Mouse (Mus musculus) heart, embryonic 12.5 days (tissue): ENCODE data around the gene Hist1h4i. TPM values are rescaled to one million over a fixed set of nuclear protein-coding genes. Genes with fewer than 3 reads are reported as not detected.

Experiments used
- ATAC-seq: fragments of 200-750 bp; cut with Nextera tagmentation; 2 replicates; pipeline ENCODE4 v1.8.0; 2017; ENCODE audit warnings: moderate TSS enrichment, moderate library complexity; ENCODE audit not compliant: insufficient number of reproducible peaks, low FRiP score
- H3K27ac ChIP-seq: fragments of 300-500 bp; sonication (generic); 2 replicates; pipeline ENCODE4 v1.5.1; 2016; ENCODE audit warnings: mild to moderate bottlenecking, moderate library complexity; ENCODE audit not compliant: poor library complexity, severe bottlenecking
- H3K27me3 ChIP-seq: fragments of 300-500 bp; sonication (generic); replicated peaks from 2 replicates; pipeline ENCODE4 v1.6.1; 2016; ENCODE audit warnings: mild to moderate bottlenecking, moderate library complexity
- H3K36me3 ChIP-seq: fragments of 300-500 bp; sonication (generic); 2 replicates; pipeline ENCODE4 v1.6.1; 2016; ENCODE audit warnings: mild to moderate bottlenecking, moderate library complexity
- H3K4me1 ChIP-seq: fragments of 300-500 bp; sonication (generic); replicated peaks from 2 replicates; pipeline ENCODE4 v1.6.1; 2016; ENCODE audit warnings: mild to moderate bottlenecking
- H3K4me2 ChIP-seq: fragments of 300-500 bp; sonication (generic); 2 replicates; pipeline ENCODE4 v1.6.1; 2016; ENCODE audit warnings: mild to moderate bottlenecking, moderate library complexity
- H3K4me3 ChIP-seq: fragments of 300-500 bp; sonication (generic); 2 replicates; pipeline ENCODE4 v1.5.1; 2016; ENCODE audit warnings: mild to moderate bottlenecking
- H3K9ac ChIP-seq: fragments of 300-500 bp; sonication (generic); 2 replicates; pipeline ENCODE4 v1.6.1; 2016; ENCODE audit warnings: mild to moderate bottlenecking, moderate library complexity
- H3K9me3 ChIP-seq: fragments of 300-500 bp; sonication (generic); replicated peaks from 2 replicates; pipeline ENCODE4 v1.6.1; 2016; ENCODE audit warnings: mild to moderate bottlenecking, moderate library complexity
- WGBS: fragments of 180-500 bp; shearing (Covaris S2); methylation state at CpG from one replicate; pipeline ENCODE4 v1.1.7; 2016; 5-methylcytosine and 5-hydroxymethylcytosine counted together
- polyA plus RNA-seq: library from polyadenylated mRNA; unstranded; fragments of >200 nt; fragmentation: Nextera tagmentation; extraction: Ambion mirVana; gene quantifications from 2 replicates; pipeline ENCODE4 v1.2.1, GENCODE M21; 2016

Hist1h4i gene
- polyA plus RNA-seq, 1 experiment from 2014 or later: 10.4 TPM

DNA sequence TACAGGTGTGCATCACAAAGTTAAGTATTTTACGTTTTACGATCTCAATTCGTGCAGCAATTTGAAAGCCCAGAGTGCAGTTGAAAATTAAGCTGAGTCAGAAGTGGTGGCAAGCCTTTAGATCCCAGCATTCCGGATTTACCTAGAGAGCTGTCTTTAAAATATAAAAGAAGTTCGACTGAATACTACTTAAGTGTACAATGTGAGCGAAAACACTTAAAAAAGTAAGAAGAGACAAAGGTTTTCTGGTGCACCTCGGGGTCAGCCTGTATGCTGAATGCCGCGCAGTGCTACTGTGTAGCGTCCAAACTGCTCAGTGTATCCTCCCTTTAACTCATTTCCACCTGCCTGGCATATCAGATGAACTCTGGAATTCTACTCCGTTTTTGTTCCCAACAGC lies 19.6 kb downstream of the Hist1h4i start:
- H3K9ac ChIP-seq: peak overlapping the region; percentile 71
- peak overlapping the region; percentile 79 for H3K4me2 ChIP-seq
- H3K36me3 ChIP-seq: no peaks in the 10 kb centered on the region
- H3K27ac ChIP-seq: peak overlapping the region; percentile 47; the same call in 1 of the 2 replicates
- no peak for ATAC-seq
- no peaks in the 10 kb centered on the region for H3K9me3 ChIP-seq
- H3K27me3 ChIP-seq: no peaks in the 10 kb centered on the region
- 0% methylated on average over 11 of the region's 11 CpGs for WGBS
- H3K4me1 ChIP-seq: no peaks in the 10 kb centered on the region
- H3K4me3 ChIP-seq: peak overlapping the region; percentile 61

GRCm38 (mm10) chr13:22020901-22021339 lies 20.2 kb downstream of the Hist1h4i start:
- Histone ChIP-seq H3K27ac (no peak overlapping the region), H3K4me2 (peak overlapping the region; percentile 79), H3K9me3 (no peaks in the 10 kb centered on the region), H3K36me3 (no peaks in the 10 kb centered on the region), H3K4me3 (peak overlapping the region; percentile 61), H3K4me1 (no peaks in the 10 kb centered on the region), H3K27me3 (no peaks in the 10 kb centered on the region), H3K9ac (peak overlapping the region; percentile 71)
- under 1% methylated on average over 8 of the region's 8 CpGs for WGBS
- peak; percentile 75 for ATAC-seq

DNA sequence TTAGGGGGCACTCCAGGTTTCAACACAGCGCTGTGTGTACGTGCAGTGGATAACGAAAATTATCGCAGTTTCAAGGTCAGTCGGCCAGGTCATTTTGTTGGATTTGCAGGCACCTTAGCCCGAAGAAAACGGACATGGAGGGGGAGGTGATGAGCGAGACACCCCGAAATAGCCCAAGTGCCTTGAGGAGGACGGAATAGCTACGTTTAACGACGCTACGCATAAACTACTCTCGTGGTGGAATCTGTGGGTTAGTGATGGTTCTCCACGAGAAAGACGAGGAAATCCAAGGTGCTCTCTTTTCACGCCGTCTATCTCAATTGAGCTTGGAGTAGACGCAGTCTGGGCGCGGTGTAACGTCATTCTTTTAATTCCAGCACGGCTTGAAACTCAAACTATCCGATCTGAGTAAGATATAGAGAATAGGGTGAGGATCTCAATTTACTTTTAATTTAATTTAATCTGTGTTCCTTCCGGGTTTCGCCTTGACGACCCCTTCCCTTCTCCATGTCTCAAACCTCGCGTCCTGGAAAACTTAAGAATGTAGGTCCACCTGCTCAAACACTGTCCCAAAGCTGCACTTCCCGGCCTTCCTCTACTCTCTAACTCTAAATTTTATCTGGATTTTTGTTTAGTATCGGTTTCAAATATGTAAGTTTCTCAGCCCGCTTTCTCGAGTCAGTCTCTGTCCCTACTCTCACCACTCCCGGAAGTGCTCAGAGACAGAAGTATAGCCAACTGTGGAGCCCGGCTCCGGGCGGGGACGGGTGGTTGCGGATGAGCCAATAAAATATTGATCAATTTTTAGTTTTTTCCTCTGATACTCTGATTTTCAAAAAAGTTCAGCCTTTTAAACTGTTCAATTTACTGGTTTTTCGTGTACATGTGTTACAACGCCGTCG lies 21.0 kb downstream of the Hist1h4i start:
- peak; percentile 51; the same call in 1 of the 2 replicates for ATAC-seq
- under 1% methylated on average over 44 of the region's 44 CpGs for WGBS
- H3K9ac ChIP-seq: peak overlapping the region; percentile 60

DNA sequence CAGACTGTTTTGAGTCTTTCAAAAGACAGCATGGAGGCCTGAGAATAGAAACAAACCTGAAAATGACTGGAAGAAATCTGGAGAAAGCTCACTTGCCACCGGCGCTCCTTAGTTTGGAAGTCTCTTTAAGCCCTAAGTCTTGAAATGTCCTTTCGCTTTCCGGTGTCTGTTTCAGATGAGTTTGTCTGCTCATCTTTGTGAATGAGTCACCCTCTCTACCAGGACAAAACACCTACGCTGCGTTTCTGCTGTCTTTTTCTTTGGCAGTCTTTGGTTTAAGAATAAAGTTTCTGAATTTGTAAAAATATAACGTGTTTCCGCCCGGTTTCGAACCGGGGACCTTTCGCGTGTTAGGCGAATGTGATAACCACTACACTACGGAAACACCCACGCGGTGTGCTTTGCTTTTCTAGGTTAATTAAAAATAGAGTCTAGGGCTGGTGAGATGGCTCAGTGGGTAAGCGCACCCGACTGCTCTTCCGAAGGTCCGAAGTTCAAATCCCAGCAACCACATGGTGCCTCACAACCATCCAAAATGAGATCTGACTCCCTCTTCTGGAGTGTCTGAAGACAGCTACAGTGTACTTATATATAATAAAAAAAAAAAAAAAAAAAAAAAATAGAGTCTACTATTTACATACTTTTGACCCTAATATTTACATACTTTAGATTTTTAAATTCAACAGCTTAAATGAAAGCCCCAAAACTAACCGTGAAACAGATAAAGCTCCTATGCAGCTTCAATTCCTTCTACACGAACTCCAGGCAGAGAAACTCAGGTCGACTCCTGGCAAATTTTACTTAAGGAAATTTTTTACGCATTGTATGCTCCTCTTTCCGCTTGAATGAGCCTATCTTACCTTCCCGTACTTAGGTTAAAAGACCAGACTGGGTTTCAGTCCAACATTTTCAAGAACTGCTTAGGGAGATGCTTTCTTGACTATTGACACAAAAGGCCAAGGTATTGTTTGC lies 25.4 kb downstream of the Hist1h4i start:
- Histone ChIP-seq H3K4me3 (peak overlapping the region; percentile 4; the same call in 1 of the 2 replicates), H3K9ac (no peak overlapping the region), H3K4me2 (peak overlapping the region; percentile 37), H3K27me3 (peaks cover 37% of the 10 kb centered on the region), H3K36me3 (no peaks in the 10 kb centered on the region), H3K4me1 (0 out of 2 replicates have a peak, but pooled peaks cover 6% of the 10 kb centered on the region), H3K9me3 (no peaks in the 10 kb centered on the region), H3K27ac (no peak overlapping the region)
- ATAC-seq: peak; percentile 79; the same call in 1 of the 2 replicates
- WGBS: 13% methylated on average over 27 of the region's 27 CpGs

More for the DNA sequence above, 21.0 kb downstream of the Hist1h4i start:
- Histone ChIP-seq H3K27me3 (peaks cover 4% of the 10 kb centered on the region; the same call in 1 of the 2 replicates), H3K9me3 (no peaks in the 10 kb centered on the region), H3K36me3 (no peaks in the 10 kb centered on the region), H3K27ac (no peak overlapping the region), H3K4me1 (no peaks in the 10 kb centered on the region), H3K4me3 (peak overlapping the region; percentile 61), H3K4me2 (peak overlapping the region; percentile 79)

DNA sequence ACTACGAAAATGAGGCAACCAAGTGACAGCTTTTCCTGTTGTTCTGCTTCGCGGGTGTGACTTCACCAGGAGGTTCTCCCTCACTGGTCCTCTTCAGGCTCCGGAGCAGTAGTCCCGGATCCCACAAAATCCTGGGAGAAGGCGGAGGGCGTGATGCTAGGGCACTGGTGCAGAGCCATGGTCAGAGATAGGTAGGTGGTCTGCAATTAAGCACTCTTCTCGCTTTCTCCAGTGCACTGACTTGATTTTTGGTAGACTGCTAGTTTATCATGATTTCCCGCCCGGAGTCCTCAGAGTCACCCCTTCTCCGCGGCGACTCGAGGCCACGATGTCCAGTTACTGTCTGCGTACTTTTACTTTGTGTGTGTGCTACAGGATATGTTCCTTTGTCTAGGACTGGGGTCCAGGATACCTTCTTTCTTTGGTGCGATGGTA lies 26.7 kb downstream of the Hist1h4i start:
- 8% methylated on average over 17 of the region's 17 CpGs for WGBS
- peak overlapping the region; percentile 58 for H3K4me2 ChIP-seq
- H3K9ac ChIP-seq: no peak overlapping the region
- H3K4me3 ChIP-seq: peak overlapping the region; percentile 37
- 0 out of 2 replicates have a peak, but pooled peaks cover 6% of the 10 kb centered on the region for H3K4me1 ChIP-seq
- H3K9me3 ChIP-seq: no peaks in the 10 kb centered on the region
- H3K27ac ChIP-seq: no peak overlapping the region
- H3K27me3 ChIP-seq: peaks cover 50% of the 10 kb centered on the region
- no peaks in the 10 kb centered on the region for H3K36me3 ChIP-seq
- no peak for ATAC-seq

DNA sequence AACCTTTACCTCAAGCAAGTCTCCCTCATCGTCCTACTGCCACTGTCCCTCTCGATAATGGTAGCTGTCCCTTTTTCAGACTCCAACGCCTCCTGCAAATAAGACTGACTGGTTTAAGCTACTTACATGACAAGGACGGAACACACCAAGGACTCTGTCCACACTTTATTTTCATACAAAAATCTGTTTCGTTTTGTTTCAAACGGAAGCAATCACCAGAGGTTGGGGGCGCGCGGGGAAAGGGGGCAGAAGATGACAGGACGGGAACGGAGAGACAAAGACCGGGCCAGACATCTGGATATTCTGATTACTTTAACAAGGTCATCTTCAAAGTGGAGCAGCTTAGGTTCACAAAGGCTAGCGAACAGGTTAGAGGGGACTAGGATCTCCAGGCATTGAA lies 27.4 kb downstream of the Hist1h4i start:
- H3K9ac ChIP-seq: no peak overlapping the region
- ATAC-seq: no peak
- WGBS: 19% methylated on average over 13 of the region's 13 CpGs
- H3K27ac ChIP-seq: no peak overlapping the region
- 0 out of 2 replicates have a peak, but pooled peaks cover 6% of the 10 kb centered on the region for H3K4me1 ChIP-seq
- no peaks in the 10 kb centered on the region for H3K9me3 ChIP-seq
- peaks cover 57% of the 10 kb centered on the region for H3K27me3 ChIP-seq
- no peaks in the 10 kb centered on the region for H3K36me3 ChIP-seq
- H3K4me2 ChIP-seq: peak overlapping the region; percentile 58
- H3K4me3 ChIP-seq: peak overlapping the region; percentile 20; the same call in 1 of the 2 replicates

- H3K4me2 ChIP-seq: no peak within 1 kb of the TSS
- peaks cover 16% of the 10 kb centered on the region; the same call in 1 of the 2 replicates for H3K4me1 ChIP-seq
- no peak within 1 kb of the TSS for H3K27ac ChIP-seq
- no peaks in the 10 kb centered on the region for H3K9me3 ChIP-seq
- ATAC-seq: no peak
- 30% methylated on average over 6 of the region's 7 CpGs for WGBS
- peaks cover 90% of the 10 kb centered on the region for H3K27me3 ChIP-seq
- no peaks in the 10 kb centered on the region for H3K36me3 ChIP-seq
- no peak within 1 kb of the TSS for H3K9ac ChIP-seq
- H3K4me3 ChIP-seq: no peak within 1 kb of the TSS
Measured at GRCm38 (mm10) chr13:22009642-22010041, 31.5 kb downstream of the Hist1h4i start, which contains the start of gene Prss16. Gene Prss16 (minus strand): TSS chr13:22009742.

- Histone ChIP-seq H3K27me3 (peaks cover 91% of the 10 kb centered on the region), H3K9ac (no peak overlapping the region), H3K4me2 (no peak overlapping the region), H3K9me3 (no peaks in the 10 kb centered on the region), H3K4me3 (no peak overlapping the region), H3K4me1 (peaks cover 12% of the 10 kb centered on the region; the same call in 1 of the 2 replicates), H3K27ac (no peak overlapping the region), H3K36me3 (no peaks in the 10 kb centered on the region)
- ATAC-seq: no peak
- 75% methylated on average over 3 of the region's 3 CpGs for WGBS
Measured at GRCm38 (mm10) chr13:22008707-22009106, 32.5 kb downstream of the Hist1h4i start.

DNA sequence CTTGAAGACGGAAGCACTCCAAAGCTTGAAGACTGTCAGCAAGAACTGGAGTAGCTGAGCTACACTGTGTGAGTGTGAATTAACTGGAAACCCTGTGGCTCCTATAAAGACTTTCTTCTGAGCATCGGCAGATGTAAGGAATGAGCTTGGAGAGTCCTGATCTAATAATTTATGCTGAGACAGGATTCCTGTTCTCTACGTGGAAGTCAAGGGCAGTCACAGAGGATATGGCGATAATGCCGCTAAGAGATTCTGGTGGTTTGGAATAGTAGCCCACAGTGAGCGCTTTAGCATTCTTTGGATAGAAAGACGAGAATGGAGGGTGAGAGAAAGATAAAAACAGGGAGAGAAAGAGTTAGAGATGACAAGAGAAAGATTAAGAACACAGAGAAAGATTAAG lies 33.3 kb downstream of the Hist1h4i start:
- no peaks in the 10 kb centered on the region for H3K9me3 ChIP-seq
- H3K9ac ChIP-seq: no peak overlapping the region
- no peak overlapping the region for H3K4me3 ChIP-seq
- WGBS: 46% methylated on average over 7 of the region's 7 CpGs
- no peaks in the 10 kb centered on the region for H3K36me3 ChIP-seq
- H3K4me1 ChIP-seq: peaks cover 12% of the 10 kb centered on the region; the same call in 1 of the 2 replicates
- peaks cover 95% of the 10 kb centered on the region for H3K27me3 ChIP-seq
- no peak overlapping the region for H3K27ac ChIP-seq
- ATAC-seq: no peak
- H3K4me2 ChIP-seq: no peak overlapping the region

GRCm38 (mm10) chr13:22007121-22007510 lies 34.0 kb downstream of the Hist1h4i start:
- no peak overlapping the region for H3K27ac ChIP-seq
- ATAC-seq: no peak
- WGBS: 2% methylated on average over 18 of the region's 18 CpGs
- peaks cover 12% of the 10 kb centered on the region; the same call in 1 of the 2 replicates for H3K4me1 ChIP-seq
- H3K9ac ChIP-seq: peak overlapping the region; percentile 59
- H3K9me3 ChIP-seq: no peaks in the 10 kb centered on the region
- peak overlapping the region; percentile 56 for H3K4me3 ChIP-seq
- no peaks in the 10 kb centered on the region for H3K36me3 ChIP-seq
- H3K4me2 ChIP-seq: peak overlapping the region; percentile 99
- peaks cover 95% of the 10 kb centered on the region for H3K27me3 ChIP-seq
